Mouse (Mus musculus) liver, embryonic 14.5 days (tissue): ENCODE measurements around the gene Nubp2. TPM values are rescaled to one million over a fixed set of nuclear protein-coding genes. Genes with fewer than 3 reads are reported as not detected.

Source experiments
- ATAC-seq: fragments of 200-750 bp; cut with Nextera tagmentation; 2 replicates; pipeline ENCODE4 v1.8.0; 2017; ENCODE audit warnings: moderate number of reproducible peaks, mild to moderate bottlenecking, moderate library complexity; ENCODE audit not compliant: insufficient read depth
- DNase-seq, 3 experiments: peaks; one replicate each; pipeline ENCODE4 v3.0.0-alpha.2; 2012 to 2013; ENCODE audit warnings: low read depth in 3 of 3, low spot score in 3 of 3
- H3K27ac ChIP-seq: fragments of 300-500 bp; sonication (generic); 2 replicates; pipeline ENCODE4 v1.5.1; 2014; ENCODE audit warnings: moderate library complexity, mild to moderate bottlenecking, control low read depth, inconsistent platforms
- H3K27me3 ChIP-seq: fragments of 300-500 bp; sonication (generic); 2 replicates; pipeline ENCODE4 v1.6.1; 2014; ENCODE audit warnings: mild to moderate bottlenecking, low read length, moderate library complexity; ENCODE audit not compliant: control insufficient read depth, insufficient read depth
- H3K36me3 ChIP-seq: fragments of 300-500 bp; sonication (generic); replicated peaks from 2 replicates; pipeline ENCODE4 v1.6.1; 2014; ENCODE audit warnings: low read depth; ENCODE audit not compliant: control insufficient read depth, insufficient read depth
- H3K4me1 ChIP-seq, 2 experiments: fragments of 200-500 bp in 1 of 2; fragments of 300-500 bp in 1 of 2; sonication (generic) in 1 of 2; replicated peaks; 2 replicates each; pipeline ENCODE4 v1.6.1; 2012 to 2014; ENCODE audit warnings: antibody characterized with exemption in 1 of 2, inconsistent platforms in 1 of 2, low read length in 1 of 2; ENCODE audit not compliant: control insufficient read depth in 2 of 2, insufficient read depth in 2 of 2
- H3K4me2 ChIP-seq: fragments of 300-500 bp; sonication (generic); 2 replicates; pipeline ENCODE4 v1.6.1; 2014; ENCODE audit warnings: low read depth, mild to moderate bottlenecking, control low read depth, moderate library complexity
- H3K4me3 ChIP-seq, 2 experiments: fragments of 200-500 bp in 1 of 2; fragments of 300-500 bp in 1 of 2; sonication (generic) in 1 of 2; 2 replicates each; pipeline ENCODE4 v1.5.1; 2012 to 2014; ENCODE audit warnings: low read depth in 2 of 2, low read length in 2 of 2, mild to moderate bottlenecking in 2 of 2, control low read depth in 1 of 2, inconsistent platforms in 1 of 2, moderate library complexity in 1 of 2; ENCODE audit not compliant: insufficient read depth in 1 of 2
- H3K9ac ChIP-seq: fragments of 300-500 bp; sonication (generic); replicated peaks from 2 replicates; pipeline ENCODE4 v1.6.1; 2014; ENCODE audit warnings: mild to moderate bottlenecking, control low read depth, moderate library complexity
- H3K9me3 ChIP-seq: fragments of 300-500 bp; sonication (generic); 2 replicates; pipeline ENCODE4 v1.6.1; 2016; ENCODE audit warnings: low read length, mixed read lengths; ENCODE audit not compliant: control insufficient read depth
- CTCF ChIP-seq: IDR thresholded peaks from 2 replicates; pipeline ENCODE4 v1.5.1; 2016; ENCODE audit warnings: antibody characterized with exemption, low read depth, control low read depth
- EP300 ChIP-seq: IDR thresholded peaks from 2 replicates; pipeline ENCODE4 v1.6.1; 2016; ENCODE audit warnings: antibody characterized with exemption, low read depth
- WGBS: fragments of 180-500 bp; shearing (Covaris S2); extraction: QIAGEN DNeasy Blood & Tissue Kit; methylation state at CpG from one replicate; pipeline ENCODE4 v1.1.7; 2014; ENCODE audit not compliant: insufficient replicate concordance; 5-methylcytosine and 5-hydroxymethylcytosine counted together
- polyA plus RNA-seq, 2 experiments: library from polyadenylated mRNA; depleted of rRNA in 1 of 2; stranded (reverse) in 1 of 2; unstranded in 1 of 2; fragments of >200 nt; fragmentation: Nextera tagmentation in 1 of 2; extraction: Ambion mirVana in 1 of 2; gene quantifications; 2 replicates each; pipeline versions ENCODE4 v1.2.1 to v1.2.3; 2012 to 2014

Gene Nubp2
- polyA plus RNA-seq, 2 experiments = 30.8 to 80.1 TPM

- ATAC-seq (no peak), DNase-seq (no peak)
- Histone ChIP-seq H3K9me3 (no peaks in the 10 kb centered on the region), H3K4me1 (peaks cover 18 to 21% of the 10 kb centered on the region in 2 experiments), H3K9ac (peak overlapping the region; percentile 35), H3K27me3 (no peaks in the 10 kb centered on the region), H3K4me2 (peak overlapping the region; percentile 89), H3K4me3 (peak overlapping the region; percentile 1 to 41; a peak in 3 of 4 replicates), H3K36me3 (no peaks in the 10 kb centered on the region; the same call in 1 of the 2 replicates), H3K27ac (peak overlapping the region; percentile 69)
- 86% methylated on average over 1 of the region's 1 CpGs for WGBS
- TF ChIP-seq CTCF (no peak), EP300 (no peak)
Observed at GRCm38 (mm10) chr17:24847386-24847785, 38.8 kb downstream of the Nubp2 start.

DNA sequence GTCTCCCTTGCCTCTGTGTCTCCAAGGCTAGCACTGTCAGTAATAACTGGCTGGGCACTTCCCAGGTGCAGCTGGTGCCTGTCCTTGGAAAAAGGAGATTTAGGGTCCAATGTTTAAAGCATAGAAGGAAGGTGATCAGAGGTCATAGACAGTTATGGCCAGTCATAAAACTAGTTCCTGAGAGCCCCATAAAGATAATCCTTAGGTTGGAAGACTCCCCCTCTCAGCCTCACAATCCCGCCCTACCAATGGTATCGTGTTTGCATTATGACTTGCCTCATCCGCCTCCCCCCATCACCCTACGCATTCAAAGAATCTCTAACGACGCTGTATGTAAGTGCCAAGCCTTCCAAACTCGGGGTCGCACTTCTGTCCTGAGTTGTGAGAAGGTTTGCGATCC lies 41.6 kb downstream of the Nubp2 start:
- no peak overlapping the region for H3K4me2 ChIP-seq

DNA sequence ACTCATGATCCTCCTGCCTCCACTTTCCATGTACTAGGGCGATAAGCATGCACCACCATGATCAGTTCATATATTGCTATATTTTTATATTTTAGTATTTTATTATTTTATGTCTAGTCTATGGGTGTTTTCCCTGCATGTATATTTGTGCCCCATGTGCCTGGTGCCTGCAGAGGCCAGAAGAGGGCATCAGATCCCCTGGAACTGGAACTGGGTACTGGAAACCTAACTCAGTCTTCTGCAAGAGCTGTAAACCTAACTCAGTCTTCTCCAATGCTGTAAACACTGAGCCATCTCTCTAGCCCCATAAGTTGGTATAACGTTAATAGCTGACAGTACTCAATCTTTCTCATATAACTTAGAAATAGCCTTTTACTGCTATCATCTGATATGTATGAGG lies 43.5 kb downstream of the Nubp2 start:
- no peaks in the 10 kb centered on the region for H3K9me3 ChIP-seq
- H3K27me3 ChIP-seq = no peaks in the 10 kb centered on the region; the same call in 1 of the 2 replicates
- DNase-seq (no peak), ATAC-seq (peak; percentile 53; the same call in 1 of the 2 replicates)
- no peak overlapping the region for H3K27ac ChIP-seq
- no peak overlapping the region for H3K4me2 ChIP-seq
- no peaks in the 10 kb centered on the region; the same call in 1 of the 2 replicates for H3K36me3 ChIP-seq
- 46% methylated on average over 2 of the region's 2 CpGs for WGBS
- TF ChIP-seq CTCF (peak; percentile 75), EP300 (no peak)
- H3K4me3 ChIP-seq = no peak overlapping the region
- H3K9ac ChIP-seq = no peak overlapping the region; the same call in 1 of the 2 replicates
- H3K4me1 ChIP-seq = peaks cover 7 to 8% of the 10 kb centered on the region in 2 experiments

More for the DNA sequence above, 41.6 kb downstream of the Nubp2 start:
- DNase-seq = no peak
- no peak overlapping the region for H3K4me3 ChIP-seq
- H3K9me3 ChIP-seq = no peaks in the 10 kb centered on the region
- no peak overlapping the region for H3K27ac ChIP-seq
- no peaks in the 10 kb centered on the region; the same call in 1 of the 2 replicates for H3K27me3 ChIP-seq
- H3K9ac ChIP-seq = no peak overlapping the region
- WGBS = 57% methylated on average over 9 of the region's 9 CpGs
- TF ChIP-seq EP300 (no peak), CTCF (no peak)
- H3K36me3 ChIP-seq = no peaks in the 10 kb centered on the region; the same call in 1 of the 2 replicates
- no peak for ATAC-seq
- peaks cover 9 to 11% of the 10 kb centered on the region in 2 experiments for H3K4me1 ChIP-seq

GRCm38 (mm10) chr17:24841133-24841532 lies 45.0 kb downstream of the Nubp2 start:
- 53% methylated on average over 4 of the region's 4 CpGs for WGBS
- H3K9ac ChIP-seq = no peak overlapping the region
- H3K4me1 ChIP-seq = no peaks in the 10 kb centered on the region
- no peak for TF ChIP-seq EP300
- peak; percentile 90 for TF ChIP-seq CTCF
- H3K4me2 ChIP-seq = no peak overlapping the region
- no peaks in the 10 kb centered on the region for H3K36me3 ChIP-seq
- ATAC-seq (no peak), DNase-seq (no peak)
- H3K27ac ChIP-seq = no peak overlapping the region
- no peaks in the 10 kb centered on the region for H3K9me3 ChIP-seq
- no peak overlapping the region for H3K4me3 ChIP-seq
- no peaks in the 10 kb centered on the region; the same call in 1 of the 2 replicates for H3K27me3 ChIP-seq

DNA sequence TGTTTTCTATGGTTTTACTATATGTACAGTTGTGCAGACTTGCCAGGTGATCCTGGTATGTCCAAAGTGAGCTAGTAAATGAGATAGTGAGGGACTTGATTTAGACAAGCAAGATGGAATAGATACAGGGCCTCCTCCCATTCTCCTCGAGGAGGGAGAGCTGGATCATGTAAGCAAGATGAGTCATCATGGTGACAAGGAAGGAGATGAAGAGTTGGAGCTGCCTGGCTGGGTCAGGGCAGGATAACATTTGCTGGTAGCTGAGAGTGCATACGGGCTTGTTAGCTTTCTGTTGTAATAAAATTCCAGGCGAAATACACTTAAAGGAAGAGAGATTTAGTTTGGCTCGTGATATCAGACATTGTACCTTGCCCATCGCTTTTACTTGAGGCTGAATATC lies 45.8 kb downstream of the Nubp2 start:
- Histone ChIP-seq H3K36me3 (no peaks in the 10 kb centered on the region), H3K4me1 (no peaks in the 10 kb centered on the region), H3K27ac (no peak overlapping the region), H3K27me3 (no peaks in the 10 kb centered on the region; the same call in 1 of the 2 replicates), H3K9me3 (no peaks in the 10 kb centered on the region), H3K4me2 (no peak overlapping the region), H3K9ac (no peak overlapping the region), H3K4me3 (no peak overlapping the region)
- ATAC-seq = no peak
- 36% methylated on average over 5 of the region's 5 CpGs for WGBS
- DNase-seq = no peak
- TF ChIP-seq CTCF (no peak), EP300 (no peak)
